Mouse (Mus musculus): ENCODE data around the gene Trappc2. TPM values are rescaled to one million over a fixed set of nuclear protein-coding genes. Genes with fewer than 3 reads are reported as not detected.
A peak's percentile ranks its signal among the peaks of the same experiment; 100 is the strongest.

The Trappc2 gene
- total RNA-seq (2022): 10 to 100 TPM; 41.9 to 56.4 (median 52.3) TPM

DNA sequence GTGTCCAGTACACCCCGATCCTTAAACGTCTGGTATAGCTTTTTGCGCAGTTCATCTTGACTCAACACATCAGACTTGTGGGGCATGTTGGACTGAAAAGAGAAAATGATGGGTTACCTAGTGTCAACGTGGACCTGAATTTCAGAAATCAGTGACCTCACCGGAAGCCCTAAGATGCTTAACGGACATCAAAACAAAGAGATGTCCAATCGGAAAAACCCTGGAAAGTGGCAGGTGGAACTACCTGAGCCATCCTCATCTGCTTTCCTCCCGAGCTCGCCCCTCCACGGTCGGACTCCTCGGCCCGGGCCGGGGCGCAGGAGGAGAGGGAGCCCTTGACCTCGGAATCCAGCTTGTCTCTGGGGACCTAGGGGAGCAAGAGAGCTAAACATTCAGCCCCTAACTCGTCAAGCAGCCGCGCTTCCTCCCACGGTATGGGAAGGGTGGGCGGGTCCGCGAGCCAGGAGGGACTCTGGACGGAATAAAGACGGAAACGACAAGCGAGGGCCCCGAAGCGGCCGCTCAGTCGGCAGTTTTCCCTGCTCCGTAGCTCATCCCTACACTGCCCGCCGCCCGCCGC is at the start of gene Trappc2:
TSS of gene Trappc2 (plus strand) at position 539 of the 580 bp plus-strand sequence.
- DNase-seq (ENCODE audit: low spot score in 2 of 2): peak in 1 of 2 experiments; percentile 3

DNA sequence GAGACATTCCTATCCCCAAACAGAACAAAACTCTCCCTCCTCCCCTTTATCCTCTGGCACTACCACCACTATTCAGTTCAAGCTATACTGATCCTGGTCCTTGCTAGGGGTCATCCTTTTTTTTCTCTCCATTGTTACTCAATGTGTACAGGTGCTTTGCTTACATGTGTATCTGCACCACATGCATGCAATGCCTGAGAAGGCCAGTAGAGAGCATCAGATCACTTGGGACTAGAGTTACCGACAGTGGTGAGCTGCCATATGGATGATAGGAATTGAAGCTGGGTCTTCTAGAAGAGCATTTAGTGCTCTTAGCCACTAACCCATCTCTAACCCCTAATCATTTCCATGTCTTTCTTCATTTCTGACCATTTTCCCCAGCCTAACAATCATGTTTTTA is 46.6 kb upstream of the Trappc2 start:
- no peak for DNase-seq (ENCODE audit: low spot score in 2 of 2)

DNA sequence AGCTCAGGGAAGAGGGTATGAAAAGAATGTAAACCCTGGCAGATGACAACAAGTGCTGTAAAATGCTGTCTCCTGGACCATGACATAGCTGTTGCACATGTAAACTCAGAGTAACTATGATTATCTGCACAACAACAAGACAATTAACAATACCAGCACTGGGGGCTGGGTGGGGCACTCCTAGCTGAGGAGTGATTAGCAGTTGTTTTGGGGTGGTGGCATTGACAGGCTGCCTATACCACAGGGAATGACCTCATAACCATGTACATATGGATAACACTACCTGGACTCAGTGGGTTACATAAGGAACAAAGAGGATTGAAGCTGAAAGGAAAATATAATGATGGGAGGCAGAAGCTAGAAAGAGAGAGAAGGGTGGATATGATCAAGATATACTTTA is 32.5 kb upstream of the Trappc2 start:
- no peak for DNase-seq (ENCODE audit: low spot score in 2 of 2)

DNA sequence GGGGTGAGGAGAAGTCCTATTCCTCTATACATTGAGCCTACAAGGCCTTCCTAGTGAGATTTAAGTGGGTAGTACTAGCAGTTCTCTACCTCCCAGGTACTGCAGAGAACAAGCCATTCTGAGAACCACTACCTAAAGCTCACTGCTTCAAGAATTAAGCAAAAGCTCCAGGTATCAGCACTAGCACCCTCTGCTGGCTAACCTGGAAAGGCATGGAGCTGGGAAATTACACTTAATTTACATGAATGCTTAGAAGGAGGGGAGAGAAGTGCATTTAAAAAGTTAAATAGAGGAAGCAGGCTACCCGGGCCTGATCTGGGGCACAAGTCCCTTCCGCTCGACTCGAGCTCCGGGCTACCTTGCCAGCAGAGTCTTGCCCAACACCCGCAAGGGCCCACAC is 24.2 kb upstream of the Trappc2 start:
- DNase-seq (ENCODE audit: low spot score in 2 of 2): no peak

DNA sequence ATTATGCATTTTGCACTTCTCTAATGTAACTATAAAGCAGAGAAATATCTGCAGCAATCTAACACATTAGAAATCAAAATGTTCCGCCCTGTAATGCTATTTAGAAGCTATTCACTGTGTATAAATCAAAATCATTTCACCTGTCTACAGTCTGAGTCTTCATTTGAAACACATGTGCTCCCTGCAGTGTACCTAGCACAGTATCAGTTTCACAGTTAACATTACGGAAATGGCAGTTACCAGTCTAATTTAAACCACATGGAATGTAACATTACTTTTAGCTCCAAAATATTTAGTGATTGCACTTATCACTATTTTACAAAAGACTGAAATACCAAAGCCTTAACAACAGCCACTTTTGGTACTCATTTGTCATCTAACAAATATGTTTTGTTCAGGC is 5.6 kb upstream of the Trappc2 start:
- no peak for DNase-seq (ENCODE audit: low spot score in 2 of 2)

DNA sequence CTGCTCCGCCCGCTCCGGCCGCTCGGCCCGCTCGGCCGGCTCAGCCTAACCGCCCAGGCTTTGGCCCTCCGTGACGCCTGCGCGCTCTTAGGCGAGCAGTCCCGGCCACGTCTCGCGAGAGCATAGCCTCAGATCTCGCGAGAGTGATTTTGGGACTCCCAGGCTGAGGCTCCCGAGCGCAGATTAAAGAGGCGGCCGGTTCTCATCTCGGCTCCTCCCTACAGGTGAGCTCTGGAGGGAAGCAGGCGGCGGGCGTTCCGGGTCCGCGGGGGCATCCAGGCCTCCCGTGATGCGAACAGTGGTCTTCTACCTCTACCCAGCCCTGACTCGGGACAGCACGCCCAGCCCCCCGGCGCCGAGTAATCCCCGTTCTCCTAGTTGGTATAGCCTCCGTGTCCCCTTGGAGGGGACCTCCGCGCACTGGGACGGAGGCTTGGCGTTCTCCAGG is 266 bp downstream of the Trappc2 start, which contains the start of gene Ofd1:
TSS of gene Ofd1 (minus strand) at position 89 of the 448 bp plus-strand sequence.
- peak; percentile 77 to 86 for DNase-seq (ENCODE audit: low spot score in 2 of 2)

DNA sequence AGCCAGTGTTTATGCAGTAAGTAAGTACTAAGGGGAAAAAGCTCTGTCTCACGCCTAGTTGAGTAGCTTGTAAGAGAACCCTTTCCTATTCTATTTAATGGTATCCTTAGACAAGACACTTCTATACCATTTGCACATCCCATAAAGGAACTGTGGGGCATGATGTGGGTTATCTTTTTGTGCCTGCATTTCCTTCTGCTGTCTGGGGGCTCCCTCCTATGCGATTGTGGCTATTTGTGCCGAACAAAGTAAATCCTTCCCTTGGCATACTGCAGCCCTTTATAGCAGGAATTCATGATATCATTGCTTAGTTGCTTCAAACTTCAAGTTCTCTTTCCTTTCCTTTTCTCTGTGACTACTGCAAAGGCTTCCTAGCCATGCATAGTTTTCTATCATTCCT is 4.2 kb downstream of the Trappc2 start:
- DNase-seq (ENCODE audit: low spot score in 2 of 2): no peak

DNA sequence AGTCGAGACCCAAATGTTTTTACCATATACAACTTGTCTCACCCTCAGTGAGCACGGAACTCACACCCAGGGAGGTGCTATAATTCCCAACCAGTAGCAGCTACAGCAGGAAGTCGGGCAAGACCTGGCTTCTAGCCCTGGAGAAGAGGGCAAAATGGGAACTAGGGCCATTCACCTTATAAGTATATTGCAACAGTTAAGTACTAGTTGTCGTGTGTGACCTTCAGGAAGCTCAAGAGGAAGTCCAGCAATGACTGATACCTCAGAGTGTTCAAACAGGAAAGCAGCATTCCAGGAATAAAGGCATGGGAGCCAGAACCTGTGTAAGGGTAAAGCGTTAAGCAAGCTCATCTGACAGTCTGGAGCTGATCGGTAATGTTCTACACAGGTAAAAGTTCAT is 13.2 kb downstream of the Trappc2 start:
- DNase-seq (ENCODE audit: low spot score in 2 of 2): no peak

DNA sequence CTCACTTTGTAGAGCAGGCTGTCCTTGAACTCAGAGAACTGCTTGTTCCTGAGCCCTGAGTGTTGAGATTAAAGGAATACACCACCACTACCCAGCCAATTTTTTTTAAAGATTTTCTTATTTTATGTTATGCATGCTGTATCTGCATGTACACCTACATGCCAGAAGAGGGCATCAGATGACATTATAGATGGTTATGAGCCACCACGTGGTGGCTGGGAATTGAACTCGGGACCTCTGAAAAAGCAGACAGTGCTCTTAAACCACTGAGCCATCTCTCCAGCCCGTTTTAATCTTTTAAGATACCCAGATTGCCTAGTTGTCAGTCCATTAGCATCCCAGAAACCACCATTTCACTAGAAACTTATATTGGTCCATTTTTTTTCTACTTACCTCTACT is 14.0 kb downstream of the Trappc2 start:
- DNase-seq (ENCODE audit: low spot score in 2 of 2): no peak

DNA sequence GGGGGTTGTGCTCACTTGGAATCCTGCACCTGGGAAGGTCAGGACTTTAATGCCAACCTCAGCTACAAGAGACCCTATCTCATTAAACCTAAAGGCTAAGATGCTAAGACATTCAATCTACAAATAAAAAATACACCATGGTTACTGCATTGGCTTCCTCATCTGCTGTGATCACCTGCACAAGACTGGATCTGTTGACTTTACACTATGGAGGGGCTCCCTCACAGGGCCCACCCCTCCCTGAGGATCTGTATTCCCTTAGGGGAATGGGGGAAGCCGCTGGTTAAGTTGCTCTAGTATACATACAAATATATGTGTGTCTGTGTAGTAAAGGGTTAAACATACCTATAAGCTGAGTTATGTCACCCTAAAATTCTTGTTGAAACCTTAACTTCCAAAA is 15.2 kb downstream of the Trappc2 start:
- no peak for DNase-seq (ENCODE audit: low spot score in 2 of 2)

DNA sequence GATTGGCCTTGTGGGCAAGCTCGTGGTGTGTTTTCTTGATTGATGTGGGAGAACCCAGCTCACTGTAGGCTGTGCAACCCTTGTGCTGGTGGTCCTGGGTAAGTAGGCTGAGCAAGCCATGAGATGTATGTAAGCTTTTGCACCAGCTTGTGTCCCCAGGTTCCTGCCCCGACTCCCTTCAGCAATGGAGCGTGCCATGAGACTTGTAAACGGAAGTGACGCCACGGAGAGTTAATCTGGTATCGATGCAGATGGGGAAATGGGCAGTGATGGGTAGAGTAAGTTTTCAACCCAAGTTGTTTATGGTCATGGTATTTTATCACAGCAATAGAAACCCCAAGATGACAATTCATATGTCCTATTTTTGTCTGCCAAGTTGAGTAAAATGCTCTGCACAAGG is 27.9 kb downstream of the Trappc2 start:
- no peak for DNase-seq (ENCODE audit: low spot score in 2 of 2)

DNA sequence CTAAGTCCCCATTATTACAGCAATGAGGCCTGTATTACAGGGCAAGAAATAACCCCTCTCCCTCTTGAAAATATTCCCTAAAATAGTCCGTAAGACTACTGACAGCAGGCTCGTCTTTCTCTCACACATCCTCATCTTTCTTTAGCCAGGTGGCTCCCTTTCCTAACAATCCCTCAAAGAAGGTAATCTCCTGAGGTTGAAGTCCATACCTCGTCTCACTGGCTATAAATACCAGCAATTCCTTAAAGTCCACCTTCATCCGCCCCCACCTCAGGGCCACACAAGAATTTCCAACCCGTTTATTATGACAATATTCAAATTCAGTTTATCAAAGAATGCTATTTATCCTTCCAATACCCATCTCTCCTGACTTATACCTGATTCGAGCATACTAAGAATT is 32.2 kb downstream of the Trappc2 start:
- no peak for DNase-seq (ENCODE audit: low spot score in 2 of 2)

DNA sequence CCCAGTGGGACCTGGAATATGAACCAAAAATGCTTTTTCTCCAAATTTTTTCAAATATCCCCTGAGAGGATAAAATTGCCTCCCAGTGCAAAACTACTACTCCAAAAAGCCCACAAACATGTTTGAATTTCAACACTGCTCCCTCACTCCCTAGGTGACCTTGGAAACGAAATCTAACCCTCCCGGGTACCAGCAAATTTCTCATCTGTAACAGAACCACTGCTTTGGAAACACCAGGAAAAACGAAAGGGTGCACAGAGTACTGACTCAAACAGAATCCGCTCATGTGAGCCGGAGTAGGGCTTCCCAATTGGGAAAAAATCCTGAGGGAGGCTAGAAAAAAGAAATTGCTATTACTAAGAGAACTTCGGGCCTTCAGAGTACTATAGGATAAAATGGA is 37.0 kb downstream of the Trappc2 start:
- DNase-seq (ENCODE audit: low spot score in 2 of 2): no peak

DNA sequence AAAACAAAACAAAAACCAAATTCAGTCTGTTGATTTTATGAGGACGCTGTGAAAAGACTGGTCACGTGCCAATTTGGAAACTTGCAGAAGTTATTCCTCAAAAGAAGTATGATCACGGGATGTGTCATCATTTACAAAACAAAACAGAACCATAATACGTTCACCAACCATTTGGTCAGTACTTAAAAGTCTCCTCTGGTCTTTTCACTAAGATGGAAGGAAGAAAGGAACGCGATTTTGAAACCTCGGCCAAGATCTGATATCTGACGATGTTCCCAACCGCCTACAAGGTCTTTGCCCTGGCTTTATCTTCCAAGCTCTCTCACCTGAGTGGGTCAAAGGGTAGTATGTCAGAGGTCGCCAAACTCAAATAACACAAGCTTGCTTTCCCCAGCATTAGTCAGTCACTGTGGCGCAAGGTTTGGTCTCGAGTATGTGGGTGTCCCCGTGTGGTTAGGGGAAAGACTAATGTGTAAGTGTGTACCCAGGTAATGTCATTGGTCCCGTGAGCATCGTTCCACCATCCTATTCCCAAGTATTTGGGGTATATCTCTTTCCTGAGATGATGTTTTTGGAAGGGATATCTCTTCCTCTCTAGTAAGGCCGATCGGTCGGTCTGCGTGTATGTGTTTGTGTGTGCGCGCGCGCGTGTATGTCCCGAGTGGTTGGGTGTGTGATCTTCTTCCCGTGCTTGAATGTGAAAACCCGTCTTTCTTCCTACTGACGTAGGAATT is 38.4 kb downstream of the Trappc2 start:
- DNase-seq (ENCODE audit: low spot score in 2 of 2): peak in 1 of 2 experiments; percentile 3

DNA sequence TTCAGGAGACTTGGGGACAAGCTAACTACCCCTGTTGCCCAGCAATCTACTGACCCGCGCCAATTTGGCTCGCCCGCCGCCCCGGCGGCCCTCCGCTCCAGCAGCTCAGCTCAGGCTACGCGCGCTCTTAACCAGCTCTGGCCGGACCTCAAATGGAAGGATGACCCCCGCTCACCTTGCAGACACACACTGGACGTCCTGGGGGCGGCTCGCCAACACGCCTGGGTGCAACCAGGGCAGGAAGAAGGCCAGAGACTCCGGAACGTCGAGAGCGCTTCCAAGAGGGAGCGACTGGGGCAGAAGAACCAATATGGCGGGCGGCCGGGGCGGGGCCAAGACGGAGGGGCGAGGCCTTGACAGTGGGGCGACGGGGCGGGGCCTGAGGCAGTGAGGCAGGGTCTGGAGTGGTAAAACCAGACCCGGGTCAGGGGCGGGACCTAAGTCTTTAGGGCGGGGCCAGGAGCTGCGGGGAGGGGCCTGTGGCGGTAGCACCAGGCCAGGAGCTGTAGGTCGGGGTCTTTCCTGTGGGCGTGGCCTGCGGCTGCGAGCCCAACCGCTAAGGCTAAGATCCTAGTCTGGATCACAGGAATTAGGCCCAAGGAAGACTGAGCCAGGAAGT is 39.1 kb downstream of the Trappc2 start, which contains the start of gene Rab9:
TSS of gene Rab9 (minus strand) at position 503 of the 619 bp plus-strand sequence.
- DNase-seq (ENCODE audit: low spot score in 2 of 2): peak; percentile 79 to 82

DNA sequence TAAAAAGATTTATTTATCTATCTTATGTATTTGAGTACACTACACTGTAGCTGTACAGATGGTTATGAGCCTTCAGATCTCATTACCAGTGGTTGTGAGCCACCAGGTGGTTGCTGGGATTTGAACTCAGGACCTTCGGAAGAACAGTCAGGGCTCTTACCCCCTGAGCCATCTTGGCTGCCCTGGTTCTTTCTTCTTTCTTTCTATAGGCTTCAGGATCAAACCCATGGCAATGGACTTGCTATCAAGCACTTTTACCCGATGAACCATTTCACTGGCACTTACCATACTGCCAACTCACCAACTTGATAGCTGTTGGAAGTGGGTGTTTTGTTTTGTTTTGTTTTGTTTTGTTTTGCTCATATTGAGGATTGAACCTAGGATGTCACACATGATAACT is 54.7 kb downstream of the Trappc2 start:
- no peak for DNase-seq (ENCODE audit: low spot score in 2 of 2)

DNA sequence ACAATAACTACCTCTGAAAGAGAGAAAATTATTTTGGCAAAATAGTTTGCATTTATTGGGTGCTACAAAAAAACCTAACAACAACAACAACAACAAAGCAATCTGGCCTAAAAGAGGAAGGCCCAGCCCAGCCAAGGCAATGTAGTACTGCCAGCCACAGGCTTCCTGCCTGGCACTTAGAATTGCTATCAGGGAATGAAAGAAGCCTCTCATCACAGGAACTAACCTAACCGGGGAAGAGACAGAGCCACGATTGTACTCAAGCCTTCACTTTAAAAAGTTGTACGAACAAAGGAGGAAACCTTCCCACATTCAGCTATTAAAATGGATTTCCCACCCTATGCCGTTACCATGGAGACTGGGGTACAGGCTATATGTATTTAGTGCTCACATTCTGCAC is 57.4 kb downstream of the Trappc2 start:
- peak in 1 of 2 experiments; percentile 13 for DNase-seq (ENCODE audit: low spot score in 2 of 2)

DNA sequence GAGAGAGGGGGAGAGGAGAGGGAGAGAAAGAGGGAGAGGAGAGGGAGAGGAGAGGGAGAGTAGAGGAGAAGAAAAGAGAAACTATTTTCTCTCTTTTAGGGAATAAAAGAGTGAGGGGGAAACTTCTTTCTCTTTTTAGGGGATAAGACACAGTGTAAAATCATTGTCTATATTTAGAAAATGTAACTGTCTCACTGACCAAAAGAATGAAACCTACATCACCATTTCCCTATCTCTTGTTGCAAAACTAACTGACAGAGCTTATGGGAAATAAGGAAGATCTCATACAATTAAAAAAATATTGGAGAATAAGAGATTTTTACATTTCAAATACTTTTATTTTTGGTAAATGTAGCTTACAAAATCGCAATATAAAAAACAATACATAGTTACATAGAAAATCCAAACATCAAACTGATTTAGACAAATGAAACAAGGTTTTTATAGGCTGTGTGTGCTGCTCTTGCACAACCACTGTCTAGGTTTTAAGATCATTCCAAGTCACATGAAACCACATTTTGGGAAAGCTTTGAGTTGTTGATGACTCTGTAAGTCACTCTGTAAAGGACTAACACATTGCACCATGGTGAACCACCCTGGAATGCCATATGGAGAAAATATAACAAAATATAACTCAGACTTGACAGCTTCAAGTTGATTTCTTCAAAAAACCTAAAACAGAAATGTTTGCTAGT is 59.3 kb downstream of the Trappc2 start:
- DNase-seq (ENCODE audit: low spot score in 2 of 2): no peak

Measured in layer of hippocampus, adult 8-10 months (tissue).